Mouse (Mus musculus): ENCODE data around the gene Sema4b. TPM values are rescaled to one million over a fixed set of nuclear protein-coding genes. Genes with fewer than 3 reads are reported as not detected.

The Sema4b gene
- 22.8 TPM for polyA plus RNA-seq (2017; shearing (Covaris generic))

DNA sequence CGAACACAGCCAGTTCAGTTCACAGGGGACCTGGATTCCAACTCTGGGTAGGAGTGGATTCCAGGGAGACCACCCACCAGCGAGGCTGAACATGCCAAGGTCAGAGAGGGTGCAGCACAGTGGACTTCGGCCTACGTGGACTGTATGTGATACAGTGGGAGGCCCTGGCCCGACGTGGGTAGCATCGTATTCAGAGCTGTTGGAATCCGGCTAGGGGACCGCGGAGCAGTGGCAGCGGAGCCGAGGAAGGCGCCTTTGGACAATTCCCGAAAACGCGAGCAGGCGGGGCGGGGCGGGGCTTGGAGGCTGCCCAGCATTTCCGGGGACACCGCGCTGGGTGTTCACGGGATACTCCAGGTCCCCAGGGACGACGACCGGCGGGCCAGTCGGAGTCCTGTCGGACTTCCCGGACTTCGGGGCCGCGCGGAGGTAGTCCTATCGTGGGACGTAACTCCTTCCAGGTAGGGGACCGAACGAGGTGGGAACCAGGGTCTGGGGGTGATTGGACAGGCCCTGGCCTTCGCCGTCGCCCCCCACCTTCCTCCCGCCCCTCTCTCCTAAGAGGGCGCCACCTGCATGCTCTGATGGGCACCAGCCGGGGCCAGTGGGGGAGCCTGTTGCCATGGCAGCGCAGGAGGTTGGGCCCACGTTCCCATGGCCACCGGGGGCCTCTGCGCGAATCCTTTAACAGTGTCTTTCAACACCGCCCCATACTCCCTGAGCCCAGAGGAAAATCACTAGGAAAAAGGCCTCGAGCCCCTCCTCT, at the start of gene Sema4b:
Gene Sema4b, plus strand, starts transcription at position 311 of the 766 bp plus-strand sequence.

GRCm38 (mm10) chr7:80232489-80233029, 45.9 kb downstream of the Sema4b start, which contains the start of the genes Cib1 and Gdpgp1:
Gene Cib1 (minus strand): TSS chr7:80232813.
Gene Gdpgp1 (plus strand): TSS chr7:80232865.

GRCm38 (mm10) chr7:80246148-80246721, 59.6 kb downstream of the Sema4b start, which contains the start of gene Ttll13:
Gene Ttll13 (plus strand): TSS chr7:80246376.

GRCm38 (mm10) chr7:80260625-80261371, 74.2 kb downstream of the Sema4b start, which contains the start of gene Ngrn:
Gene Ngrn (plus strand): TSS chr7:80261215.

DNA sequence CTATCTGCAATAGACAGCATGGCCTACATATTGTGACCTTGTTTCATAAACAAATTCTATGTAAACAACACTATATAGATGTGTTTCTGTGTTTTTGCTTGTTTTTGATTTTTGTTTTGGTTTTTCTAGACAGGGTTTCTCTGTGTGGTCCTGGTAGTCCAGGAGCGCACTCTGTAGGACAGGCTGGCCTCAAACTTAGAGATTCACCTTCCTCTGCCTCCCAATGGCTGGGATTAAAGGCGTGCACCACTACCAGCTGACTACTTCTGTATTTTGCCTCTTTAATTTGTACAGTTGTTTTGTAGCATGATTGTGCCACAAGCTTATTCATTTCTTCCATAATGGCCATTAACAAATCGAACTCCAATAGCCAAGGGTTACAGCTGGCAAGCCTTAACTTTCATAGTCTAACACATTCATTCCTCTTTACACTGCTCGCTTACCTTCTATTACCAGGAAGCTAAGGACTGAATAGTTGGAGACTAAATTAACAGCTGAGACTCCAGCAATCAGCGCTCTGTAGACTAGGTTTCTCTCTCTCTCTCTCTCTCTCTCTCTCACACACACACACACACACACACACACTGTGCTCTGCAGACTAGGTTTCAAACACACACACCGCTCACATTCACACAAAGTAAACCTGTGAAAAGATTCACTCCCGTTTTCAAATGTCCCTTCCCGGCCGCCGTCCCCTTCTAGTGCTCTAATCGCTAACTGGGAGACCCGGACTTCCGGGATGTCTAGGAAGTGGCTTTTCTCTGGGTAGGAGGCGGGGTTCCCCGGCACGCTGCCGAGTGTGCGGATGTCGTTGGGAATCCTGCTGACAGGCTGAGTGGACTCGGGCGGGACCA, 82.5 kb downstream of the Sema4b start, which contains the start of gene Vps33b:
Gene Vps33b, plus strand, starts transcription at position 753 of the 854 bp plus-strand sequence.

Other genes with a start within 250 kb of the Sema4b start
- 15.1 TPM for gene Zfp710, start 162.0 kb upstream of the Sema4b start, polyA plus RNA-seq (2017; shearing (Covaris generic))
- 72.5 TPM for gene Idh2, start 71.4 kb upstream of the Sema4b start, polyA plus RNA-seq (2017; shearing (Covaris generic))
- 150 TPM for gene Cib1, start 46.0 kb downstream of the Sema4b start, polyA plus RNA-seq (2017; shearing (Covaris generic))
- 9.4 TPM for gene Gdpgp1, start 46.0 kb downstream of the Sema4b start, polyA plus RNA-seq (2017; shearing (Covaris generic))
- 0.16 TPM for gene Ttll13, start 59.5 kb downstream of the Sema4b start, polyA plus RNA-seq (2017; shearing (Covaris generic))
- gene Ngrn, start 74.4 kb downstream of the Sema4b start, polyA plus RNA-seq (2017; shearing (Covaris generic)): 62.5 TPM
- 48.4 TPM for gene Vps33b, start 82.8 kb downstream of the Sema4b start, polyA plus RNA-seq (2017; shearing (Covaris generic))
- gene Prc1, start 107.6 kb downstream of the Sema4b start, polyA plus RNA-seq (2017; shearing (Covaris generic)): 8.3 TPM
- 29.8 TPM for gene Rccd1, start 137.6 kb downstream of the Sema4b start, polyA plus RNA-seq (2017; shearing (Covaris generic))
- gene Unc45a, start 154.2 kb downstream of the Sema4b start, polyA plus RNA-seq (2017; shearing (Covaris generic)): 79.8 TPM
- 7.6 TPM for gene Hddc3, start 156.3 kb downstream of the Sema4b start, polyA plus RNA-seq (2017; shearing (Covaris generic))
- 41.7 TPM for gene Man2a2, start 184.5 kb downstream of the Sema4b start, polyA plus RNA-seq (2017; shearing (Covaris generic))
- gene Fes, start 201.1 kb downstream of the Sema4b start, polyA plus RNA-seq (2017; shearing (Covaris generic)): 1.2 TPM
- gene Furin, start 218.6 kb downstream of the Sema4b start, polyA plus RNA-seq (2017; shearing (Covaris generic)): 64.2 TPM